Mouse (Mus musculus) intestine, embryonic 14.5 days (tissue): Measurements from ENCODE around the gene Ssu72. TPM values are rescaled to one million over a fixed set of nuclear protein-coding genes. Genes with fewer than 3 reads are reported as not detected.
"Not testable (repeated sequence)": the region's sequence is repeated elsewhere in the genome, so short reads cannot be mapped to it uniquely, and the experiment has no call there.

Experiments
- ATAC-seq: fragments of 200-750 bp; cut with Nextera tagmentation; replicated peaks from 2 replicates; pipeline ENCODE4 v1.8.0; 2017; ENCODE audit warnings: low read depth, moderate number of reproducible peaks, moderate TSS enrichment, moderate library complexity; ENCODE audit not compliant: low FRiP score, low TSS enrichment
- DNase-seq: peaks from one replicate; pipeline ENCODE4 v3.0.0-alpha.2; 2018; ENCODE audit warnings: low spot score
- H3K27ac ChIP-seq: fragments of 300-500 bp; sonication (generic); 2 replicates; pipeline ENCODE4 v1.5.1; 2014; ENCODE audit warnings: low read depth, mild to moderate bottlenecking, control low read depth
- H3K27me3 ChIP-seq: fragments of 300-500 bp; sonication (generic); replicated peaks from 2 replicates; pipeline ENCODE4 v1.6.1; 2014; ENCODE audit warnings: low read length, control low read depth; ENCODE audit not compliant: control insufficient read depth, insufficient read depth
- H3K36me3 ChIP-seq: fragments of 300-500 bp; sonication (generic); 2 replicates; pipeline ENCODE4 v1.6.1; 2014; ENCODE audit warnings: low read length, control low read depth; ENCODE audit not compliant: control insufficient read depth, insufficient read depth
- H3K4me1 ChIP-seq: fragments of 300-500 bp; sonication (generic); replicated peaks from 2 replicates; pipeline ENCODE4 v1.6.1; 2014; ENCODE audit warnings: low read length, control low read depth, mixed read lengths; ENCODE audit not compliant: control insufficient read depth, insufficient read depth
- H3K4me2 ChIP-seq: fragments of 300-500 bp; sonication (generic); 2 replicates; pipeline ENCODE4 v1.6.1; 2014; ENCODE audit warnings: low read length
- H3K4me3 ChIP-seq: fragments of 300-500 bp; sonication (generic); 2 replicates; pipeline ENCODE4 v1.5.1; 2014; ENCODE audit warnings: low read depth, low read length, control low read depth, mixed read lengths
- H3K9ac ChIP-seq: fragments of 300-500 bp; sonication (generic); 2 replicates; pipeline ENCODE4 v1.6.1; 2014; ENCODE audit warnings: mild to moderate bottlenecking, low read length
- H3K9me3 ChIP-seq: fragments of 300-500 bp; sonication (generic); 2 replicates; pipeline ENCODE4 v1.6.1; 2016; ENCODE audit warnings: low read length, control low read depth; ENCODE audit not compliant: control insufficient read depth
- WGBS: fragments of 180-500 bp; shearing (Covaris S2); extraction: QIAGEN DNeasy Blood & Tissue Kit; methylation state at CpG from one replicate; pipeline ENCODE4 v1.1.7; 2014; 5-methylcytosine and 5-hydroxymethylcytosine counted together
- polyA plus RNA-seq: library from polyadenylated mRNA; unstranded; fragments of >200 nt; fragmentation: Nextera tagmentation; extraction: Ambion mirVana; gene quantifications from 2 replicates; pipeline ENCODE4 v1.2.1, GENCODE M21; 2014

Ssu72 gene
- polyA plus RNA-seq: 149 and 151 TPM in 2 replicates

DNA sequence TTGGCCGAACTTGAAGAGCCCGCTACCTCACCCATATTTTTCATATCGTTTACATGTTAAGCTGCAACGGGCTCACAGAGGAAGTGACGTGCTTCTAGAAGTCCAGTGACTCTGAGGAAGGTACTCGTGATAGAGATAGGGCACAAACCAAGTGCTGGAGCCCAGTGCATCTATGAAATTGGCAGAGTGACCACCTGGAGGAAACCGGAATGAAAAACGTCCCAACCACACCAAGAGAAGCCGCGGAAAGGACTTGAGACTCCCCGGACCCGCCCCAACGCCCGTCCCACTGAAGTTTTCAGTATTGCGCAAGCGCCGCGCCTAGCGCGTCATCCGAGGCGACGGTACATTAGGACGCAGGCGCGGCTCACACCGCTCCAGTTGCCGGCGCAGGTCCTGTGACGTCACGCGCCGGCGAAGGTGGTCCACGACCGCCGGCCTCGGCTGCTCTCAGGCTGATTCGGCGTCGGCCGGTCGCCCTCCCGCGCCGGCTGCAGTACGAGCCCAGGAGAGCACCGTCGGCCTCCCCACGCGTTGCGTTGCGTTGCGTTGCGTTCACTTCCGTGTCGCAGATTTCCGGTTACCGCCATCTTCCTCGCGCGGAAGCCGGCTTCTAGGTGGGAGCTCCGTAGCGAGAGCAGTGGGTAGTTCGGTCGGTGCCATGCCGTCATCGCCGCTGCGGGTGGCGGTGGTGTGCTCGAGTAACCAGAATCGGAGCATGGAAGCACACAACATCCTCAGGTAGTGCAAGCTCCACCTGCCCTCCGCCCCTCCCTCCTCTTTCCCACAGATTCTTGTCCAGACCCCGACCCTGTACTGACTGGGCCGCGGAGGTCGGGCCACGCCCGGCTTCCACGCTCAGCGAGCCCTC is at the start of gene Ssu72:
TSS of gene Ssu72 (plus strand) at position 80 of the 871 bp plus-strand sequence.
- peak; percentile 97 for ATAC-seq
- Histone ChIP-seq H3K4me1 (peaks cover 3% of the 10 kb centered on the region), H3K4me3 (peak within 1 kb of the TSS; percentile 79), H3K27me3 (no peaks in the 10 kb centered on the region), H3K9me3 (no peaks in the 10 kb centered on the region), H3K27ac (peak within 1 kb of the TSS; percentile 91), H3K36me3 (peaks cover 8% of the 10 kb centered on the region), H3K4me2 (peak within 1 kb of the TSS; percentile 89), H3K9ac (peak within 1 kb of the TSS; percentile 77)
- WGBS: under 1% methylated on average over 83 of the region's 83 CpGs
- peak; percentile 98 for DNase-seq

GRCm38 (mm10) chr4:155656214-155656751 is 48.3 kb upstream of the Ssu72 start:
- Histone ChIP-seq H3K4me2 (no peak overlapping the region), H3K36me3 (peaks cover 26% of the 10 kb centered on the region), H3K27ac (no peak overlapping the region), H3K4me3 (no peak overlapping the region), H3K9ac (no peak overlapping the region), H3K9me3 (no peaks in the 10 kb centered on the region), H3K27me3 (peaks cover 28% of the 10 kb centered on the region), H3K4me1 (peaks cover 32% of the 10 kb centered on the region)
- DNase-seq (no peak), ATAC-seq (no peak)
- 92% methylated on average over 13 of the region's 13 CpGs for WGBS

DNA sequence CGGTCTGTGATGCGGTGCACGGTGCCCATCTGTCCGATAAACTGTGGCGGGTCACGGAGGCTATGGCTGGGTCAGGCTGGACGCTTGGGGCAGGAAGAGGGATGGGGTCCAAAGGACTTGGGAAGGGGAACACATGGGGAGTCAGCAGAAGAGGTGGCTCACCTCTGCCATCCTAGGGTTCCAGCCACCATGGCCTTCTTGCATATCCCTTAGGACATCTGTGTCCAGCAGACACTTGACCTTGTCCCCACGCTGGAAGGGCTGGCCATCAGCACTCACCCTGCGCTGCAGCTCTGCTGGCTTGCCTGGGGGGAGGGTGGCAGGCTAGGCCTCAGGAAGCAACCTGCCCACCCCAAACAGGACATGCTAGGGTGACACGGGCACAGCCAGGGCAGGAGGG is 45.6 kb upstream of the Ssu72 start:
- peaks cover 24% of the 10 kb centered on the region for H3K36me3 ChIP-seq
- H3K27me3 ChIP-seq: peaks cover 11% of the 10 kb centered on the region
- no peaks in the 10 kb centered on the region for H3K9me3 ChIP-seq
- no peak for ATAC-seq
- no peak overlapping the region for H3K4me2 ChIP-seq
- H3K27ac ChIP-seq: no peak overlapping the region
- 95% methylated on average over 10 of the region's 10 CpGs for WGBS
- no peak for DNase-seq
- H3K4me1 ChIP-seq: peaks cover 14% of the 10 kb centered on the region
- no peak overlapping the region for H3K4me3 ChIP-seq
- no peak overlapping the region for H3K9ac ChIP-seq

- DNase-seq (no peak), ATAC-seq (no peak)
- Histone ChIP-seq H3K4me3 (no peak overlapping the region), H3K27me3 (0 out of 2 replicates have a peak, but pooled peaks cover 4% of the 10 kb centered on the region), H3K27ac (no peak overlapping the region), H3K9ac (no peak overlapping the region), H3K4me1 (no peaks in the 10 kb centered on the region), H3K4me2 (no peak overlapping the region), H3K9me3 (no peaks in the 10 kb centered on the region), H3K36me3 (peaks cover 30% of the 10 kb centered on the region)
- 89% methylated on average over 12 of the region's 12 CpGs for WGBS
These were observed 44.0 kb upstream of the Ssu72 start for GRCm38 (mm10) chr4:155660641-155661040.

- Histone ChIP-seq H3K4me1 (peaks cover 6% of the 10 kb centered on the region; the same call in 1 of the 2 replicates), H3K27ac (no peak overlapping the region), H3K4me2 (no peak overlapping the region), H3K27me3 (no peaks in the 10 kb centered on the region), H3K4me3 (no peak overlapping the region), H3K9me3 (no peaks in the 10 kb centered on the region), H3K36me3 (peaks cover 14% of the 10 kb centered on the region), H3K9ac (no peak overlapping the region)
- ATAC-seq (no peak), DNase-seq (no peak)
These were observed 37.7 kb upstream of the Ssu72 start for GRCm38 (mm10) chr4:155666903-155667302.

GRCm38 (mm10) chr4:155668689-155669597 is 35.7 kb upstream of the Ssu72 start, which contains the start of gene Mib2:
Mib2 (minus strand) TSS chr4:155669198.
- peaks cover 14% of the 10 kb centered on the region for H3K36me3 ChIP-seq
- H3K4me2 ChIP-seq: peak within 1 kb of the TSS; percentile 88
- no peaks in the 10 kb centered on the region for H3K9me3 ChIP-seq
- peaks cover 6% of the 10 kb centered on the region; the same call in 1 of the 2 replicates for H3K4me1 ChIP-seq
- H3K27ac ChIP-seq: peak within 1 kb of the TSS; percentile 57
- peak within 1 kb of the TSS; percentile 82 for H3K4me3 ChIP-seq
- peak; percentile 99 for ATAC-seq
- WGBS: under 1% methylated on average over 73 of the region's 73 CpGs
- peak within 1 kb of the TSS; percentile 72 for H3K9ac ChIP-seq
- H3K27me3 ChIP-seq: no peaks in the 10 kb centered on the region
- DNase-seq: peak; percentile 99

- Histone ChIP-seq H3K9me3 (no peaks in the 10 kb centered on the region), H3K4me1 (peaks cover 6% of the 10 kb centered on the region; the same call in 1 of the 2 replicates), H3K4me2 (peak overlapping the region; percentile 88), H3K36me3 (peaks cover 14% of the 10 kb centered on the region), H3K27me3 (no peaks in the 10 kb centered on the region), H3K9ac (peak overlapping the region; percentile 38), H3K4me3 (peak overlapping the region; percentile 82), H3K27ac (0 out of 2 replicates have a peak overlapping the region, but pooled peaks have one; percentile 57)
- DNase-seq (no peak), ATAC-seq (peak; percentile 43; the same call in 1 of the 2 replicates)
- under 1% methylated on average over 8 of the region's 8 CpGs for WGBS
These were observed 35.0 kb upstream of the Ssu72 start for GRCm38 (mm10) chr4:155669598-155670075.

DNA sequence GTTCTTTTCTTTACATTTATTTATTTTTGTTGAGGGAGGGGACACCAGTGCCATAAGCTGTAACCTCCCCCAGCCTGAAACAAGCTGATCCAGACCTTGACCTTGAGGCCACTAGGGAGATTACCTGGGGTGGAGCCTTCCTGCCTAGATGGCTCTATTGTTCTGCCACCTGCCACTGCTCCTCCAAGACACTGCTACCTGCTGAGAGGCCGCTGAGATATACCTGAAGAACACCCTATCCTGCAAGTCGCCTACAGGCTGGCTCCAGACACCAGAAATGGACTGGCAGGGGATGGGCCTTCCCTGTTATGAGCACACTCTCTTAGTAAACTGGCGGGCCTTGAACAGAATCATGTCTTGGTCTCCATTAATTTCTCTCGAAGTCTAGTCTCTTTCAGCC is 34.4 kb upstream of the Ssu72 start:
- ATAC-seq, H3K9ac ChIP-seq, H3K27me3 ChIP-seq, H3K27ac ChIP-seq, H3K4me3 ChIP-seq, DNase-seq, H3K9me3 ChIP-seq, H3K4me1 ChIP-seq, H3K4me2 ChIP-seq: not testable (repeated sequence)
- peaks cover 12% of the 10 kb centered on the region for H3K36me3 ChIP-seq
- 62% methylated on average over 4 of the region's 4 CpGs for WGBS
